Mouse (Mus musculus): ENCODE measurements around the gene Dusp11. TPM values are rescaled to one million over a fixed set of nuclear protein-coding genes. Genes with fewer than 3 reads are reported as not detected.
"Not testable (repeated sequence)": the region's sequence is repeated elsewhere in the genome, so short reads cannot be mapped to it uniquely, and the experiment has no call there.

Gene Dusp11
- 100 to 1,000 TPM; 107 to 157 TPM for total RNA-seq (2021)
- long read RNA-seq, experiment 1, full-length matches to known transcripts = 12 of 17 reads
- long read RNA-seq, experiment 1, partial matches to known transcripts = 1 of 17 reads
- long read RNA-seq, experiment 1, other reads (novel, unspliced or antisense) = 4 of 17 reads
- long read RNA-seq, experiment 2, full-length matches to known transcripts = 15 of 25 reads
- long read RNA-seq, experiment 2, partial matches to known transcripts = 2 of 25 reads
- long read RNA-seq, experiment 2, other reads (novel, unspliced or antisense) = 8 of 25 reads

GRCm38 (mm10) chr6:85961101-85962091 is at the start of gene Dusp11:
Gene Dusp11, minus strand, starts transcription at chr6:85961667.
- DNase-seq (ENCODE audit: low spot score in 2 of 2) = peak; percentile 91 to 92

- DNase-seq (ENCODE audit: low spot score in 2 of 2) = peak; percentile 34 to 43
Observed at GRCm38 (mm10) chr6:86009980-86010379, 48.5 kb upstream of the Dusp11 start.

- peak; percentile 57 to 65 for DNase-seq (ENCODE audit: low spot score in 2 of 2)
Observed at GRCm38 (mm10) chr6:86004271-86005148, 43.0 kb upstream of the Dusp11 start.

GRCm38 (mm10) chr6:86003405-86003925 is 42.0 kb upstream of the Dusp11 start:
- no peak for DNase-seq (ENCODE audit: low spot score in 2 of 2)

- DNase-seq (ENCODE audit: low spot score in 2 of 2) = peak in 1 of 2 experiments; percentile 4
Observed at GRCm38 (mm10) chr6:85990774-85991173, 29.3 kb upstream of the Dusp11 start.

GRCm38 (mm10) chr6:85989570-85989969 is 28.1 kb upstream of the Dusp11 start:
- not testable (repeated sequence) for DNase-seq (ENCODE audit: low spot score in 2 of 2)

GRCm38 (mm10) chr6:85984351-85984750 is 22.9 kb upstream of the Dusp11 start:
- DNase-seq (ENCODE audit: low spot score in 2 of 2) = no peak

- DNase-seq (ENCODE audit: low spot score in 2 of 2) = not testable (repeated sequence)
Observed at GRCm38 (mm10) chr6:85978736-85979135, 17.3 kb upstream of the Dusp11 start.

- DNase-seq (ENCODE audit: low spot score in 2 of 2) = no peak
Observed at GRCm38 (mm10) chr6:85976242-85976641, 14.8 kb upstream of the Dusp11 start.

- DNase-seq (ENCODE audit: low spot score in 2 of 2) = no peak
Observed at GRCm38 (mm10) chr6:85975761-85976160, 14.3 kb upstream of the Dusp11 start.

GRCm38 (mm10) chr6:85974941-85975617 is 13.6 kb upstream of the Dusp11 start:
- DNase-seq (ENCODE audit: low spot score in 2 of 2) = no peak

- DNase-seq (ENCODE audit: low spot score in 2 of 2) = no peak
Observed at GRCm38 (mm10) chr6:85973336-85973735, 11.9 kb upstream of the Dusp11 start.

GRCm38 (mm10) chr6:85972699-85973098 is 11.2 kb upstream of the Dusp11 start:
- DNase-seq (ENCODE audit: low spot score in 2 of 2) = no peak

- DNase-seq (ENCODE audit: low spot score in 2 of 2) = no peak
Observed at GRCm38 (mm10) chr6:85969889-85970288, 8.4 kb upstream of the Dusp11 start.

GRCm38 (mm10) chr6:85966686-85967085 is 5.2 kb upstream of the Dusp11 start:
- peak in 1 of 2 experiments; percentile 1 for DNase-seq (ENCODE audit: low spot score in 2 of 2)

GRCm38 (mm10) chr6:85966081-85966480 is 4.6 kb upstream of the Dusp11 start:
- peak in 1 of 2 experiments; percentile 11 for DNase-seq (ENCODE audit: low spot score in 2 of 2)

- DNase-seq (ENCODE audit: low spot score in 2 of 2) = no peak
Observed at GRCm38 (mm10) chr6:85957581-85957980, 3.9 kb downstream of the Dusp11 start.

- DNase-seq (ENCODE audit: low spot score in 2 of 2) = no peak
Observed at GRCm38 (mm10) chr6:85948549-85948948, 12.9 kb downstream of the Dusp11 start.

- no peak for DNase-seq (ENCODE audit: low spot score in 2 of 2)
Observed at GRCm38 (mm10) chr6:85942469-85942868, 19.0 kb downstream of the Dusp11 start.

GRCm38 (mm10) chr6:85938701-85939100 is 22.8 kb downstream of the Dusp11 start:
- no peak for DNase-seq (ENCODE audit: low spot score in 2 of 2)
